25 mouse cellular contexts compared by ENCODE assay signal in the genomic region with DNA sequence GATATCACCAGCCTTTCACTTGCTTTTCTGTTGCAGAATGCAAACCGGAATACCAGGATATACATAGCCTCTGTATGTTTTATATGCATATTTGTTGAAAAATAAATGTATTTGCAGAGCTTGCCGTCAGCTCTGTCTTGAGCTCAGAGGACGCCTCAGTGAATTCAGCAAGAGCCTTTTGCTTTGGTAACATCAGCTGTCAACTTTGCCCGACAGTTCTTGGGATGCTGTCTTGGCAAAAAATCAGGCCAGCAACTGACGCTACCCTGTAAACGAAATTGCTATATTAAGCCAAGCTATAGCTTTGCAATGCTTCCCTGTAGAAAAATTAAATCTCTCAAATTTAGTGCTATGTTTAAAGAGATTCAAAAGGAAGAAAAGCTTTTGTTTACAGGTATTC.
"Had no signal": no experiment of that assay in that cellular context is flagged by ENCODE, and none has a peak within 500 bp of the region (broad histone marks: within the 10 kb centered on the region; RNA-seq: fewer than 3 reads in every experiment).

No protein-coding gene starts in this region.

- DNase-seq: gastrocnemius, postnatal 14 days; gastrocnemius, postnatal 36 days; heart, adult 11 months; heart, adult 2 months; heart, postnatal 14 days; heart, postnatal 36 days; kidney, adult 18-20 months; kidney, adult 8-10 months; kidney, postnatal 10 days; kidney, postnatal 25 days; kidney, postnatal 4 days; left cerebral cortex, postnatal 4 days had no signal

- H3K9ac ChIP-seq: heart, embryonic 13.5 days; heart, embryonic 15.5 days; hindbrain, embryonic 13.5 days; hindbrain, embryonic 15.5 days; limb, embryonic 13.5 days; limb, embryonic 15.5 days; liver, embryonic 12.5 days; liver, embryonic 14.5 days had no signal

- H3K4me2 ChIP-seq: heart, embryonic 11.5 days; heart, embryonic 13.5 days; heart, embryonic 15.5 days; hindbrain, embryonic 13.5 days; hindbrain, embryonic 15.5 days; limb, embryonic 13.5 days; limb, embryonic 15.5 days; liver, embryonic 12.5 days had no signal

- H3K9me3 ChIP-seq: heart, embryonic 13.5 days; heart, embryonic 15.5 days; hindbrain, embryonic 13.5 days; hindbrain, embryonic 15.5 days; limb, embryonic 13.5 days; limb, embryonic 15.5 days; liver, embryonic 12.5 days had no signal

- H3K27ac ChIP-seq: heart, adult 2 months; heart, embryonic 13.5 days; heart, embryonic 15.5 days; hindbrain, embryonic 13.5 days; hindbrain, embryonic 15.5 days; hindbrain, postnatal 0 days; layer of hippocampus, adult 2 months; left cerebral cortex, adult 2 months; limb, embryonic 13.5 days; limb, embryonic 15.5 days; liver, embryonic 12.5 days; liver, embryonic 14.5 days had no signal

- H3K4me3 ChIP-seq: heart, adult 2 months; heart, embryonic 13.5 days; heart, embryonic 15.5 days; hindbrain, embryonic 13.5 days; hindbrain, embryonic 15.5 days; layer of hippocampus, adult 2 months; left cerebral cortex, adult 2 months; limb, embryonic 13.5 days; limb, embryonic 15.5 days; liver, embryonic 12.5 days had no signal

- H3K27me3 ChIP-seq: heart, embryonic 13.5 days; heart, embryonic 15.5 days; hindbrain, embryonic 13.5 days; hindbrain, embryonic 15.5 days; limb, embryonic 13.5 days; limb, embryonic 15.5 days; liver, embryonic 12.5 days had no signal

- ATAC-seq: hindbrain, postnatal 0 days; intestine, postnatal 0 days; liver, embryonic 12.5 days had no signal

- H3K4me1 ChIP-seq: heart, embryonic 15.5 days; hindbrain, embryonic 13.5 days; hindbrain, embryonic 15.5 days; limb, embryonic 13.5 days; limb, embryonic 15.5 days; liver, embryonic 12.5 days had no signal

- H3K36me3 ChIP-seq: heart, embryonic 13.5 days; heart, embryonic 15.5 days; hindbrain, embryonic 13.5 days; hindbrain, embryonic 15.5 days; limb, embryonic 13.5 days; limb, embryonic 15.5 days; liver, embryonic 12.5 days had no signal
